Mouse (Mus musculus): ENCODE measurements at regions not wholly inside any gene's neighbourhood (a gene's known extent, or its start where the extent isn't known, plus 50 kb on each side); places are given as distances from the start of the nearest gene placed in this dataset.

- 79% methylated on average over 6 of the region's 6 CpGs for WGBS
- no peak overlapping the region for H3K4me3 ChIP-seq (ENCODE audit: insufficient read depth, low read depth, low read length)
- no peaks in the 10 kb centered on the region for H3K27me3 ChIP-seq (replicated peaks; ENCODE audit: control insufficient read depth, insufficient read depth, low read length)
- H3K27ac ChIP-seq (ENCODE audit: insufficient read depth, low read depth, low read length) = no peak overlapping the region
- H3K36me3 ChIP-seq (ENCODE audit: control insufficient read depth, insufficient read depth, low read length) = no peaks in the 10 kb centered on the region
- TF ChIP-seq CTCF (conservative IDR thresholded peaks at IDR 0.05; ENCODE audit: insufficient read depth, insufficient read length, low read depth, low read length) (no peak), POLR2A (IDR thresholded peaks at IDR 0.05; ENCODE audit: low read depth, low read length) (no peak)
- no peak for DNase-seq
- H3K4me1 ChIP-seq (ENCODE audit: control insufficient read depth, insufficient read depth, low read length) = no peaks in the 10 kb centered on the region
Measured at GRCm38 (mm10) chr8:49631286-49631685, 787.5 kb upstream of the Tenm3 start.

GRCm38 (mm10) chr8:49627966-49628495, 784.3 kb upstream of the Tenm3 start:
- WGBS = 44% methylated on average over 10 of the region's 10 CpGs
- no peak overlapping the region for H3K4me3 ChIP-seq (ENCODE audit: insufficient read depth, low read depth, low read length)
- DNase-seq = no peak
- TF ChIP-seq POLR2A (IDR thresholded peaks at IDR 0.05; ENCODE audit: low read depth, low read length) (no peak), CTCF (conservative IDR thresholded peaks at IDR 0.05; ENCODE audit: insufficient read depth, insufficient read length, low read depth, low read length) (no peak)
- H3K36me3 ChIP-seq (ENCODE audit: control insufficient read depth, insufficient read depth, low read length) = no peaks in the 10 kb centered on the region
- H3K27me3 ChIP-seq (replicated peaks; ENCODE audit: control insufficient read depth, insufficient read depth, low read length) = no peaks in the 10 kb centered on the region
- H3K27ac ChIP-seq (ENCODE audit: insufficient read depth, low read depth, low read length) = no peak overlapping the region
- no peaks in the 10 kb centered on the region for H3K4me1 ChIP-seq (ENCODE audit: control insufficient read depth, insufficient read depth, low read length)

GRCm38 (mm10) chr8:49595501-49595900, 751.8 kb upstream of the Tenm3 start:
- no peaks in the 10 kb centered on the region for H3K27me3 ChIP-seq (replicated peaks; ENCODE audit: control insufficient read depth, insufficient read depth, low read length)
- no peak for TF ChIP-seq POLR2A (IDR thresholded peaks at IDR 0.05; ENCODE audit: low read depth, low read length)
- 65% methylated on average over 2 of the region's 2 CpGs for WGBS
- H3K36me3 ChIP-seq (ENCODE audit: control insufficient read depth, insufficient read depth, low read length) = no peaks in the 10 kb centered on the region
- no peaks in the 10 kb centered on the region for H3K4me1 ChIP-seq (ENCODE audit: control insufficient read depth, insufficient read depth, low read length)
- no peak overlapping the region for H3K4me3 ChIP-seq (ENCODE audit: insufficient read depth, low read depth, low read length)
- no peak for DNase-seq
- H3K27ac ChIP-seq (ENCODE audit: insufficient read depth, low read depth, low read length) = no peak overlapping the region

GRCm38 (mm10) chr8:49567423-49567822, 723.7 kb upstream of the Tenm3 start:
- Histone ChIP-seq H3K36me3 (ENCODE audit: control insufficient read depth, insufficient read depth, low read length) (no peaks in the 10 kb centered on the region), H3K27me3 (replicated peaks; ENCODE audit: control insufficient read depth, insufficient read depth, low read length) (no peaks in the 10 kb centered on the region), H3K27ac (ENCODE audit: insufficient read depth, low read depth, low read length) (no peak overlapping the region), H3K4me3 (ENCODE audit: insufficient read depth, low read depth, low read length) (no peak overlapping the region), H3K4me1 (ENCODE audit: control insufficient read depth, insufficient read depth, low read length) (no peaks in the 10 kb centered on the region)
- no peak for DNase-seq
- 57% methylated on average over 3 of the region's 3 CpGs for whole genome bisulfite sequencing
- TF ChIP-seq POLR2A (IDR thresholded peaks at IDR 0.05; ENCODE audit: low read depth, low read length) (no peak), CTCF (conservative IDR thresholded peaks at IDR 0.05; ENCODE audit: insufficient read depth, insufficient read length, low read depth, low read length) (no peak)

GRCm38 (mm10) chr8:49563499-49564279, 719.9 kb upstream of the Tenm3 start:
- Histone ChIP-seq H3K27ac (ENCODE audit: insufficient read depth, low read depth, low read length) (no peak overlapping the region), H3K4me1 (ENCODE audit: control insufficient read depth, insufficient read depth, low read length) (no peaks in the 10 kb centered on the region), H3K27me3 (replicated peaks; ENCODE audit: control insufficient read depth, insufficient read depth, low read length) (no peaks in the 10 kb centered on the region), H3K36me3 (ENCODE audit: control insufficient read depth, insufficient read depth, low read length) (no peaks in the 10 kb centered on the region), H3K4me3 (ENCODE audit: insufficient read depth, low read depth, low read length) (no peak overlapping the region)
- no peak for TF ChIP-seq POLR2A (IDR thresholded peaks at IDR 0.05; ENCODE audit: low read depth, low read length)
- no peak for TF ChIP-seq CTCF (conservative IDR thresholded peaks at IDR 0.05; ENCODE audit: insufficient read depth, insufficient read length, low read depth, low read length)
- no peak for DNase-seq
- 91% methylated on average over 5 of the region's 5 CpGs for WGBS

GRCm38 (mm10) chr8:49562976-49563375, 719.2 kb upstream of the Tenm3 start:
- H3K27me3 ChIP-seq (replicated peaks; ENCODE audit: control insufficient read depth, insufficient read depth, low read length) = no peaks in the 10 kb centered on the region
- WGBS = 85% methylated on average over 4 of the region's 4 CpGs
- no peak overlapping the region for H3K4me3 ChIP-seq (ENCODE audit: insufficient read depth, low read depth, low read length)
- no peak for TF ChIP-seq CTCF (conservative IDR thresholded peaks at IDR 0.05; ENCODE audit: insufficient read depth, insufficient read length, low read depth, low read length)
- TF ChIP-seq POLR2A (IDR thresholded peaks at IDR 0.05; ENCODE audit: low read depth, low read length) = no peak
- H3K36me3 ChIP-seq (ENCODE audit: control insufficient read depth, insufficient read depth, low read length) = no peaks in the 10 kb centered on the region
- no peak for DNase-seq
- no peaks in the 10 kb centered on the region for H3K4me1 ChIP-seq (ENCODE audit: control insufficient read depth, insufficient read depth, low read length)
- no peak overlapping the region for H3K27ac ChIP-seq (ENCODE audit: insufficient read depth, low read depth, low read length)

- H3K27me3 ChIP-seq (replicated peaks; ENCODE audit: control insufficient read depth, insufficient read depth, low read length) = no peaks in the 10 kb centered on the region
- no peaks in the 10 kb centered on the region for H3K36me3 ChIP-seq (ENCODE audit: control insufficient read depth, insufficient read depth, low read length)
- H3K4me3 ChIP-seq (ENCODE audit: insufficient read depth, low read depth, low read length) = no peak overlapping the region
- peak; percentile 11 for DNase-seq
- TF ChIP-seq CTCF (conservative IDR thresholded peaks at IDR 0.05; ENCODE audit: insufficient read depth, insufficient read length, low read depth, low read length) (no peak), POLR2A (IDR thresholded peaks at IDR 0.05; ENCODE audit: low read depth, low read length) (no peak)
- no peak overlapping the region for H3K27ac ChIP-seq (ENCODE audit: insufficient read depth, low read depth, low read length)
- 71% methylated on average over 7 of the region's 7 CpGs for WGBS
- no peaks in the 10 kb centered on the region for H3K4me1 ChIP-seq (ENCODE audit: control insufficient read depth, insufficient read depth, low read length)
Measured at GRCm38 (mm10) chr8:49555724-49556457, 712.1 kb upstream of the Tenm3 start.

Measured in kidney, adult 2 months (tissue).